Mouse (Mus musculus): ENCODE results near the gene Obp2b. TPM values are rescaled to one million over a fixed set of nuclear protein-coding genes. Genes with fewer than 3 reads are reported as not detected.
A peak's percentile ranks its signal among the peaks of the same experiment; 100 is the strongest.
"Not testable (repeated sequence)": the region's sequence is repeated elsewhere in the genome, so short reads cannot be mapped to it uniquely, and the experiment has no call there.

Gene Obp2b
- not detected in 2 replicates for polyA plus RNA-seq (2015; fragmentation: Nextera tagmentation; extraction: Ambion mirVana)

DNA sequence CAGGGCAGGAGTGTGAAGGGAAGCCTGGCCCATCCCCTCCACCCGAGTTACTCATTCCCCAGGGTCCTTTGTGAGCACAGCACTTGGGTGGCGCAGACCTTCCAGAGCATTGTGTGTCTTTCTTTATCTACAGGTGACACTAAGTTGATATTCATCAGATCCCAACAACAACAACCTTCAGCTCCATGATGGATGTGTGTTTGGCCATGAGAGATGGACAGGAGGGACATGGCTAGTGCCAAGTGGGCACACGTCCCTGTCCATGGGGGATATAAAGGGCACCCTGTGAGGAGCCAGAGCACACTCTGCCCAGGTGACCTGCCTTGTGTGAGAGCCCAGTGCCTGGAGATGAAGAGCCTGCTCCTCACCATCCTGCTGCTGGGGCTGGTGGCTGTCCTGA, at the start of gene Obp2b:
Gene Obp2b, plus strand, starts transcription at position 301 of the 400 bp plus-strand sequence.
- not testable (repeated sequence) for H3K36me3 ChIP-seq; ATAC-seq (replicated peaks); H3K4me1 ChIP-seq; H3K9ac ChIP-seq (replicated peaks); H3K27ac ChIP-seq (replicated peaks); H3K4me3 ChIP-seq; H3K4me2 ChIP-seq (replicated peaks); H3K27me3 ChIP-seq; H3K9me3 ChIP-seq
- 84% methylated on average over 3 of the region's 3 CpGs for WGBS

DNA sequence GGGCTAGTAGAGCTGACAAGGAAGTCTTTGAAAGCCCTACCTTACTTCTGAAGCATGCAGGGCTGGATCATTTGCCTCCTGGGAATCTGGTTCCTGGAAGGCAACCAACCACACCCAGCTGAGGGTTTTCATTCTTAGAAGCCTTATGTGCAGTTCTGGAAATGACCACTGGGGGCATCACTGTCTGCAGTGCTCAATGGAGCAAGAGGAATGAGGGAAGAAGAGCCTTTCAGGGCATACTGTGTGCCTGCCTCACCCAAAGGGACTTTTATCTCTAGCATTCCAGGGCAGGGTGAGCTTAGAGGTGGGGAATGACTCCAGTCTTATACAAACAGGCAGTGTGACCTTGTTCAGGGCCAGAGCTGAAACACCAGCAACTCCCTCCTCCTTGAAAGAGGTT, 42.2 kb upstream of the Obp2b start:
- Histone ChIP-seq H3K4me1 (no peaks in the 10 kb centered on the region), H3K9ac (replicated peaks) (no peak overlapping the region), H3K9me3 (no peaks in the 10 kb centered on the region), H3K4me3 (no peak overlapping the region), H3K36me3 (no peaks in the 10 kb centered on the region), H3K4me2 (replicated peaks) (no peak overlapping the region), H3K27me3 (no peaks in the 10 kb centered on the region), H3K27ac (replicated peaks) (no peak overlapping the region)
- ATAC-seq (replicated peaks), result no peak

DNA sequence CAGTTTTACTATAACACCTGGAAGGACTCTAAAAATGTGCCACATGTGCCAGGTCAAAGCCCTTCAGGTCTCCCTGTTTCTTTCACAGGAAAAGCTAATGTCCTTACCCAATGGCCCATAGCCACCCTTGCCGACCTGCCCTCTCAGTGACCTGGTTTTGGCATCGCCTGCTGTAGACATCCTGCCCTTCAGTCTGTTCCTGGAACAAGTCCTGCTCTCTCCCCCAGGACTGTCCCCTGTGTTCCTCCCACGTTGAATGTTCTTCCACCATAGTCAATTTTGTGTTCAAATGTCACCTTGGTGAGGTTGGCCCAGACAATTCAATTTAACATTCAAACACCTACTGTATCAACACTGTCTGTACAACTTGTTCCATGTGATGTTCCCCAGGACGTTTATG, 39.9 kb upstream of the Obp2b start:
- no peaks in the 10 kb centered on the region for H3K4me1 ChIP-seq
- H3K27ac ChIP-seq (replicated peaks), result no peak overlapping the region
- H3K27me3 ChIP-seq, result no peaks in the 10 kb centered on the region
- WGBS, result 71% methylated on average over 4 of the region's 4 CpGs
- H3K4me3 ChIP-seq, result no peak overlapping the region
- ATAC-seq (replicated peaks), result no peak
- H3K9ac ChIP-seq (replicated peaks), result no peak overlapping the region
- H3K36me3 ChIP-seq, result no peaks in the 10 kb centered on the region
- no peaks in the 10 kb centered on the region for H3K9me3 ChIP-seq
- H3K4me2 ChIP-seq (replicated peaks), result no peak overlapping the region

- Histone ChIP-seq H3K27me3 (no peaks in the 10 kb centered on the region), H3K27ac (replicated peaks) (no peak overlapping the region), H3K9ac (replicated peaks) (no peak overlapping the region), H3K4me3 (no peak overlapping the region), H3K36me3 (no peaks in the 10 kb centered on the region), H3K9me3 (no peaks in the 10 kb centered on the region), H3K4me1 (no peaks in the 10 kb centered on the region), H3K4me2 (replicated peaks) (no peak overlapping the region)
- 94% methylated on average over 2 of the region's 2 CpGs for whole genome bisulfite sequencing
- no peak for ATAC-seq (replicated peaks)
Observed at GRCm38 (mm10) chr2:25698696-25699095, 38.1 kb upstream of the Obp2b start.

DNA sequence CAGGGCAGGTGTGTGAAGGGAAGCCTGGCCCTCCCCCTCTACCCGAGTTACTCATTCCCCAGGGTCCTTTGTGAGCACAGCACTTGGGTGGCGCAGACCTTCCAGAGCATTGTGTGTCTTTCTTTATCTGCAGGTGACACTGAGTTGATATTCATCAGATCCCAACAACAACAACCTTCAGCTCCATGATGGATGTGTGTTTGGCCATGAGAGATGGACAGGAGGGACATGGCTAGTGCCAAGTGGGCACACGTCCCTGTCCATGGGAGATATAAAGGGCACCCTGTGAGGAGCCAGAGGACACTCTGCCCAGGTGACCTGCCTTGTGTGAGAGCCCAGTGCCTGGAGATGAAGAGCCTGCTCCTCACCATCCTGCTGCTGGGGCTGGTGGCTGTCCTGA, 37.1 kb upstream of the Obp2b start, which contains the start of gene Obp2a:
Gene Obp2a, plus strand, starts transcription at position 301 of the 400 bp plus-strand sequence.
- 91% methylated on average over 3 of the region's 3 CpGs for WGBS
- not testable (repeated sequence) for H3K9ac ChIP-seq (replicated peaks); H3K27me3 ChIP-seq; H3K4me3 ChIP-seq; ATAC-seq (replicated peaks); H3K36me3 ChIP-seq; H3K4me2 ChIP-seq (replicated peaks); H3K9me3 ChIP-seq; H3K27ac ChIP-seq (replicated peaks); H3K4me1 ChIP-seq

- H3K27me3 ChIP-seq, result no peaks in the 10 kb centered on the region
- no peaks in the 10 kb centered on the region for H3K4me1 ChIP-seq
- no peak overlapping the region for H3K27ac ChIP-seq (replicated peaks)
- H3K4me2 ChIP-seq (replicated peaks), result no peak overlapping the region
- H3K9ac ChIP-seq (replicated peaks), result no peak overlapping the region
- ATAC-seq (replicated peaks), result no peak
- WGBS, result 77% methylated on average over 5 of the region's 5 CpGs
- H3K9me3 ChIP-seq, result no peaks in the 10 kb centered on the region
- no peak overlapping the region for H3K4me3 ChIP-seq
- H3K36me3 ChIP-seq, result no peaks in the 10 kb centered on the region
Observed at GRCm38 (mm10) chr2:25701001-25701400, 35.8 kb upstream of the Obp2b start.

GRCm38 (mm10) chr2:25703706-25704105, 33.1 kb upstream of the Obp2b start:
- peaks cover 14% of the 10 kb centered on the region for H3K4me1 ChIP-seq
- H3K36me3 ChIP-seq, result no peaks in the 10 kb centered on the region
- no peaks in the 10 kb centered on the region for H3K27me3 ChIP-seq
- H3K4me2 ChIP-seq (replicated peaks), result no peak overlapping the region
- no peak overlapping the region for H3K9ac ChIP-seq (replicated peaks)
- no peaks in the 10 kb centered on the region for H3K9me3 ChIP-seq
- H3K4me3 ChIP-seq, result no peak overlapping the region
- 88% methylated on average over 4 of the region's 4 CpGs for WGBS
- ATAC-seq (replicated peaks), result no peak
- no peak overlapping the region for H3K27ac ChIP-seq (replicated peaks)

DNA sequence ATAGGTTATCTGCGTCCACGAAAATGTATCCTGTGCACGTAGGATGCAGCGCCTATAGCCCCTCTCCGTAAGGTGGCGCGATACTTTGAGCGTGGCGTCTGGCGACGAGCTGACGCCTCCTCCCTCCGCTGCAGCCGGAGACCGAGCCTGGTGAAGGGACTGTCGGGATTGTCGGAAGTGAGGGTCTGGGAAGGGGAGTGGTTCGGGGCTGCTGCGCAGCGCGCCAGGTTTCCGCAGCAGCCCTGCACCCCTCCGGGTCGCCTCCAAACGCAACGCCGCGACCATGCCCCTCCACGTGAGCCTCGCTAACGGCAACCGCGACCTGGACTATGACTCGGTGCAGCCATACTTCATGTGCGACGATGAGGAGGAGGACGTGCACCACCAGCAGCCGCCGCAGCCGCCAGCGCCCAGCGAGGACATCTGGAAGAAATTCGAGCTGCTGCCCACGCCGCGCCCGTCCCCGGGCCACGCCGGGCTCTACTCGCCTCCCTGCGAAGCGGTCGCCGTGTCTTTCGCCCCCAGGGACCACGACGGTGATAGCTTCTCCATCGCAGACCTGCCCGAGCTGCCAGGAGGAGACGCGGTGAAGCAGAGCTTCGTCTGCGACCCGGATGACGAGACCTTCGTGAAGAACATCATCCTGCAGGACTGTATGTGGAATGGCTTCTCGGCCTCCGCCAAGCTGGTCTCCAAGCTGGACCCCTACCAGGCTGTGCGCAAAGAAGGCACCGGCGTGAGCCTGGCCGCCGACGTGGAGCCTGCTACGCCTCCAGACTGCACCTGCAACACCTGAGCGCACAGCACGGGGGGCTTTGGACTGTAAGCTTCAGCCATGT, 29.9 kb upstream of the Obp2b start, which contains the start of gene Bmyc:
Gene Bmyc, plus strand, starts transcription at position 97 of the 839 bp plus-strand sequence.
- H3K4me1 ChIP-seq, result peaks cover 25% of the 10 kb centered on the region
- no peaks in the 10 kb centered on the region for H3K27me3 ChIP-seq
- H3K4me2 ChIP-seq (replicated peaks), result peak within 1 kb of the TSS; percentile 64
- no peaks in the 10 kb centered on the region for H3K9me3 ChIP-seq
- peak within 1 kb of the TSS; percentile 87 for H3K27ac ChIP-seq (replicated peaks)
- H3K9ac ChIP-seq (replicated peaks), result peak within 1 kb of the TSS; percentile 74
- WGBS, result under 1% methylated on average over 78 of the region's 78 CpGs
- no peaks in the 10 kb centered on the region for H3K36me3 ChIP-seq
- ATAC-seq (replicated peaks), result peak; percentile 97
- H3K4me3 ChIP-seq, result peak within 1 kb of the TSS; percentile 79

GRCm38 (mm10) chr2:25708121-25708520, 28.7 kb upstream of the Obp2b start:
- Histone ChIP-seq H3K4me2 (replicated peaks) (peak overlapping the region; percentile 30), H3K27ac (replicated peaks) (no peak overlapping the region), H3K4me1 (peaks cover 25% of the 10 kb centered on the region), H3K9me3 (no peaks in the 10 kb centered on the region), H3K9ac (replicated peaks) (no peak overlapping the region), H3K4me3 (peak overlapping the region; percentile 13), H3K36me3 (no peaks in the 10 kb centered on the region), H3K27me3 (no peaks in the 10 kb centered on the region)
- 81% methylated on average over 2 of the region's 2 CpGs for WGBS
- ATAC-seq (replicated peaks), result no peak

DNA sequence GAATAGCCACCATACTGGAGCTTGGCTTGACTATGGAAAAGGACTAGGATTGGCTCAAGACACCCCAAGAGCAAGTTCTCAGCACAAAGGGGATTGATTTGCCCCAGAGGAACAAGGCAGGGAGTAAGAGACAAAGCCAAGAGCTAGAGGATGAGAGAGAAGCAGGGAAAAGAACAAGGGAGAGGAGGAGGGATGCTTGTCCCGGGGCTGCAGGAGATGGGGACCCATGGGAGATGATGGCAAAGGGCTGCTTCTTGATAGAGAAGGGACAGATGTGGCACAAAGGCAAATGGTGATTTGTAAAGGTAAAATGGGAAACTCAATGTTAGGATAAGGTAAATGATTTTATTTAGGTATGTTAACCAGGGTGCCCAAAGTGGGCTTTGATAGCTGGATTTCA, 27.8 kb upstream of the Obp2b start:
- not testable (repeated sequence) for ATAC-seq (replicated peaks); H3K9ac ChIP-seq (replicated peaks)

GRCm38 (mm10) chr2:25709791-25710190, 27.0 kb upstream of the Obp2b start:
- peaks cover 25% of the 10 kb centered on the region for H3K4me1 ChIP-seq
- ATAC-seq (replicated peaks); H3K9me3 ChIP-seq; H3K27me3 ChIP-seq; H3K4me2 ChIP-seq (replicated peaks); H3K4me3 ChIP-seq; H3K27ac ChIP-seq (replicated peaks); H3K9ac ChIP-seq (replicated peaks); H3K36me3 ChIP-seq: not testable (repeated sequence)
- 58% methylated on average over 2 of the region's 2 CpGs for WGBS

More for the DNA sequence above, 27.8 kb upstream of the Obp2b start:
- H3K9me3 ChIP-seq; H3K36me3 ChIP-seq; H3K4me3 ChIP-seq; H3K27ac ChIP-seq (replicated peaks); H3K4me2 ChIP-seq (replicated peaks); H3K27me3 ChIP-seq: not testable (repeated sequence)
- WGBS, result 93% methylated on average over 1 of the region's 1 CpGs
- peaks cover 25% of the 10 kb centered on the region for H3K4me1 ChIP-seq

DNA sequence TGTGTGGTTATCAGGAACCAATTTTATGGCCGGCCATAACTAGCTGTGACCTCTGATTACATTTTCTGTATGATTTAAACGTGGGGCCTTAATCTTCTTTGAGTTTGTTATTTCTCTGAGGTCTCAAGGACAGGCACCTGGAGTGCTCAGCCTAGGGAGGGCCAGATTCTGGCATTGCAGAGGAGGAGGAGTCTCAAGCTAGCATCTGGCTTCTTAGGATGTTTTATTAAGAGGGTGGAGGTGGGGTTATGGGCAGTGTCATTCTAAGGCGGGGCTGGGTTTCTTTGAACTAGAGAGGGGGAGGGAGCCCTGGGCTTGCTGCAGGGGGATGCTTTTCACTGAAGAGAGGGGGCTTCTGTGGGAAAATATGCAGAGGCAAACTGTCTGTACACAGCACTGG, 25.2 kb upstream of the Obp2b start:
- H3K27ac ChIP-seq (replicated peaks); H3K36me3 ChIP-seq; ATAC-seq (replicated peaks); H3K27me3 ChIP-seq; H3K9ac ChIP-seq (replicated peaks); H3K9me3 ChIP-seq; H3K4me3 ChIP-seq; H3K4me2 ChIP-seq (replicated peaks): not testable (repeated sequence)
- whole genome bisulfite sequencing, result 32% methylated on average over 3 of the region's 3 CpGs
- peaks cover 21% of the 10 kb centered on the region for H3K4me1 ChIP-seq

- Histone ChIP-seq H3K27me3 (no peaks in the 10 kb centered on the region), H3K36me3 (no peaks in the 10 kb centered on the region), H3K4me3 (no peak overlapping the region), H3K27ac (replicated peaks) (no peak overlapping the region), H3K9me3 (no peaks in the 10 kb centered on the region), H3K4me2 (replicated peaks) (no peak overlapping the region), H3K9ac (replicated peaks) (no peak overlapping the region), H3K4me1 (no peaks in the 10 kb centered on the region)
- no peak for ATAC-seq (replicated peaks)
Observed at GRCm38 (mm10) chr2:25717222-25717621, 19.6 kb upstream of the Obp2b start.

All from forebrain, embryonic 15.5 days (tissue).